Mouse (Mus musculus): Measurements from ENCODE around the gene Wdr19.
"Not testable (repeated sequence)": the region's sequence is repeated elsewhere in the genome, so short reads cannot be mapped to it uniquely, and the experiment has no call there.

Gene Wdr19

DNA sequence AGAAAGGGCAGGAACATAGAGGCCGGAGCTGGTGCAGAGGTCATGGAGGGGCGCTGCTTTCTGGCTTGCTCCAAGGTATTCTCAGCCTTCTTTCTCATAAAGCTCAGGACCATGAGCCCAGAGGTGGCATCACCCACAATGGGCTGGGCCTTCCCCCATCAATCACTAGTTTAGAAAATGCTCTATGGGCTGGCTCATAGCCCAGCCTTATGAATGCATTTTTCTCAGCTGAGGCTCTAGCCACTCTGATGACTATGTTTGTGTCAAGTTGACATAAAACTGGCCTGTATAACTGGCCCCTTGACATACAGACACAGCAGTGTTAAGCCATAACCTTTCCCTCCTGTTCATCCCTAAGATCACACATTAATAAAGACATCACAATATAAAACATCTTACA lies 5.2 kb downstream of the Wdr19 start:
- no peak for DNase-seq

DNA sequence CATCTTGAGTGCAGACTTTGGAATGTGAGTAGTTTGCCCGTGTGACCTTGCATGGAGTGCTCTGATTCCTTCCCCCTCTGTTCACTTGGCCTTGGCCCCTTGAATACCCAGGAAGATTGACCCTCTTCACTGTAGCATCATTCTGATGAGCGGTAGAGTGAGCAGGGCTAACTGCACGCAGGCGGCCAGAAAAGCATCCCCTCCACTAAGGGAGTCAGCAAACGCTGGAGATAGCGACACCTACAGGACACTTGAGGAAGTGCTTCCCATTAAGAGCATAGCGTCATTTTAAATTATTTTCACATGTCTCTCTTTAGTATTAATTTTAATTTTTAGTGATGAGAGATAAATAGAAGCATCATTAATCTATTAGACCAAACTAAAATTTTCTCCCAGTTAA lies 13.8 kb downstream of the Wdr19 start:
- DNase-seq, result peak; percentile 13 to 35

DNA sequence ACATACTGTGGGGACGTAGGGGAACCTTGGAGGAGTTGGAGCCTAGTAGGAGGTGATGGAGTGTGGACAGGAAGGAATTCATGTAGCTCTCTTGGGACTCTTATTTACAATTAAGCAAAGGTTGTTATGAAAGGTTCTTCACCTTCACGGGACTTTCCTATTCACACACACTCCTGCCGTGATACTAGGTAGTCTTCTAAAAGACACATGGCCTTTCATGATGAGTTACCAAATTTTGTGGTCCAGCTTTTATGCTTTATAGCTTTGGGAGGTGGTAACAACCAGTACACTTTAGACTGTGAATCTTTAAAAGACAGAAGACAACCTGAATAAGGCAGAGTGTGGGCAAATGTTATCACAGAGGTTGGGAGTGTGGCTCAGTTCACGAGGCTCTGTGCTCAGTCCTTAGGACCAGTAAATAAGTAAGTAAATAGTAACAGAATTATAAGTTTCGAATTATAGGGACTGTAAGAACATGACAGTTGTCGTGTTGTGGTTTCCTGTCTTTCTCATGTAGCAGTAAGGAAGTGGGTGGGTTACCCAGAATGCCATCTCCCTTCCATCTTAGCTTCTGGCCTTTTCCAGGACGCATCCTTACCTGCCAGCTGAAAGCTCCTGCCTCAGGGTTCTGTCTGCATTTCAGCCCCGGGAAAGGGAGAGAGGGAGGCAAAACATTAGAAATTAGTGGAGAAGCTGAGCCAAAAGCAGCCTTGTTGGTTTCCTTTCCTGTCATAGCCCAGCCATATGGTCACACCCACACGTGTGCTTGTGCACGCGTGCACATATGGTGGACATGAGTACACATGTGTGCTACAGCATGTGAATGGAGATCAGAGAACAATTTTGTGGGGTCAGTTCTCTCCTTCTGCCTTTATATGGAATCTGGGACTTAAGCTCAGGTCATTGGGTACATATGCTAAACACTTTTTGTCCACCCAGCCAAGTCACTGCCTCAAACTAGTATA lies 18.1 kb downstream of the Wdr19 start:
- DNase-seq, result no peak

DNA sequence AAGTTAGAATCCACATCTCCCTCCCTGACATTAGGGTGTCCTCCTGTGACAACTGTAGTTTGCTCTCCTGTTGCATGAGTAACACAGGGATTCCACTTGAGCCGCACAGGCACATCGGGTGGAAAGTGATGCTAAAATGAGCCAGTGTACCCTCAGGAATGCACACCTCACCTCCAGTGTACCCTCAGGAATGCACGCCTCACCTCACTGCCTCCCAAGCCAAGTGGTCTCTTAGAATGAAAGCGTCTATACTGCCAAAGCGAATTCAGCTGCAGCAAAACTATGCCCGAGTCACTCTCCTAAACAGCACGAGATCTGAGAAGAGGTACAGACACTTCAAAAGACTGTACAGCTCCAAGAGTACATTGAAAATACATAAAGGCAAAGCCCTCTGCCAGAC lies 21.5 kb downstream of the Wdr19 start:
- no peak for DNase-seq

DNA sequence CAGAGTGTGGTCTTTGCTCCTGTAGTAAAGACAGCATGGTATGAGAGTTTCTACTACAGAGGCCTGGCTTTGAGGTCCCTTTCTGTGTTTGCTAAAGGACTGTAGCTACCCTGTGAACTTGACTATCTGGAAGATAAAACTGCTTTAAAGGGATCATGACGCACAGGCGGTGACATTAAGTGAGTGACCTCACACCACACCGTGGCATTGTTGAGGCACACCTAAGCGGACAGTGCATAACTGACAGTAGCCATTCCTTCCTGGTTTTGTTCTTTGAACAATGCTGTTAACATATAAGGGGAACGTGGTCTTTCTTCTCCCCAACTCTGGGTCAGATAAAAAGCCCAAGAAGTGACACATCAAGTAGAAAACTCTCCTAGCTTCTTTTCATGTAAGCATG lies 24.6 kb downstream of the Wdr19 start:
- no peak for DNase-seq

DNA sequence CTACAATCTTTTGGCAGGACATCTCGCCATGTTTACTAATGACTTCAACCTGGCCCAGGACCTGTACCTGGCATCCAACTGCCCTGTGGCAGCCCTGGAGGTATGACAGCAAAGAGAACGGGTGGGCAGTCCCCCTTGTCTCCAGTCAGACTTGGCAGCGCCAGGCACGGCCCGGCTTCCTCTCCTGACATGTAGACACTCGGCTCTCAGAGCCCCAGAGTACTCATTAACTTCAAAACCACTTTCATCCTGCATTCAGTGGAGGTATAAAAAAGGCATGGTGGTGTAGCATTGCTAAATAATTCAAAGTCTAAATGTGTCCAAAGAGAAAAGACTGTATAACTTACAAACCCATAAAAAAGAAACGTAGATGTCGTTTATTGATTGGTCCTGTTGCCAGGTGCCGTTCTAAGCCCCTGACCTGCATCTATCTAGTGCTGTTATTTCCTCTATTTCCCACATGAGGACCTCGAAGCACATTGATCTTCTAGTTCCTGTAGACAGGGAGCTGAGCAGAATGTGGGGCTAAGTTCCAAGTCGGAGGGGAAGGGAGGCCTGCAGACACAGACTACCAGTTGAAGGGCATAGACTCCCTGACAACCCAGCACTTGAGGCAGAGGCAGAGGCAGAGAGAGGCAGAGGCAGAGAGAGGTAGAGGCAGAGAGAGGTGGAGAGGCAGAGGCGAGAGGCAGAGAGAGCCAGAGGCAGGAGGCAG lies 31.9 kb downstream of the Wdr19 start:
- no peak for DNase-seq

DNA sequence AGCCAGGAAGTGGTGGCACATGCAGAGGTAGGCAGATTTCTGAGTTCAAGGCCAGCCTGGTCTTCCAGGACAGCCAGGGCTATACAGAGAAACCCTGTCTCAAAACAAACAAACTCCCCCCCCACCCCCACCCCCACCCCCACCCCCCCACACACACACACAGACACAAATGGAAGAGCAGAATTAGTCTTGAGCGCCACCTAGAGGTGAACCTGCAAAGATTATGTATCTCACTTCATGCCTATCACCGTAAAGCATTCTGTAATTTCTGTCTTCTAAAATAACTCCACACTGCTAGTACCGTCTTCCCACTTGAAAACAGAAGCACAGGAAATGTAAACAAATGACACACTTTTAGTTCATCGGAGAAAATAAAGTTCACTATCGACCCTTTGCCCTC lies 43.2 kb downstream of the Wdr19 start:
- peak in 1 of 2 experiments; percentile 42 for DNase-seq

DNA sequence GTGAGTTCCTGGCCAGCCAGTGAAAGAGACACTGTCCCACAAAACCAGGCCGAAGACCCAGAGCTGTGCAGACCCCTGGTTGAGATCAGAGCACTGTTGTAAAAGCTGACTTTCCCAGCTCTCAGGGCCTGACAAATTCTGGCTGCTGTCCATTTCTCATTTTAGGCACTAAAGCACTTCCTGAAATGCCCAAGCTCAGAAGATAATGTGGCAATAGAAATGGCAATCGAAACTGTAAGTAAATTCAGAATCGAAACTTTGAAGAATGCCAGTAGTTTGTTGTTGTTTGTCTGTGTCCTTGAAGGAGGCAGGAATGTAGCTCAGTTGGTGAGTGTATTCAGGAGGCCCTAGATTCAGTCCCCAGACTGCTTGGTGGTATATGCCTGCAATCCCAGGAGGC lies 47.8 kb downstream of the Wdr19 start:
- peak in 1 of 2 experiments; percentile 31 for DNase-seq

DNA sequence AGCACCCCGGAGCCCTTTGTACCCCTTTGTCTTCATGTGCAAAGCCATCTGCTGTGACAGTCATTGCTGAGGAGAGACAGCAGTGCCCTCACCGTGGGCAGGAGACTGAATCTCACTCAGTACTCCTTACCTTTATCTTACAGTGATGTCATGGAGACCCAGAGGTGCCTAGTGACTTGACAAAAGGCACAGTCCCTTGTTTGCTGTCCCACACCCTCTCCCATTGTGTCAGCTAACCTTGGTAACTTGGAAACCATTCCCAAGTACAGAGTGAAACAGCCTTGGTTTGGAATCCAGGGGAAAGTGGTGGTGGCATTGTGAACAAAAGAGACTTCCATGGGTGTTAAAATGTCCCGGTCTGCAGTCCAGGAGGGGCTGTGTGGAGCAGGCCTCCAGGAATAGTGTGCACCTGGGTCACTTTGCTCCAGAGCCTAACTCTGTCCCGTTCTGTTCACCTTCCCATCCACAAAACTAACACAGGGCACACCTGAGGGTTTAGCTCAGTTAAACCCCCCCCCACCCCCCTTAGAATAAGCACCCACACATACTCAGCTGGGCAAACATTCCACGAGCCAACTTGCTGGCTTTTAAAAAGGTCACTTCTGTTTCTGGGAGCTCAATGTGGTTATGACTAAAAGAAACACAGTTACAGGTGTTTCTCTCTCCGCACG lies 50.8 kb downstream of the Wdr19 start:
- peak in 1 of 2 experiments; percentile 37 for DNase-seq

DNA sequence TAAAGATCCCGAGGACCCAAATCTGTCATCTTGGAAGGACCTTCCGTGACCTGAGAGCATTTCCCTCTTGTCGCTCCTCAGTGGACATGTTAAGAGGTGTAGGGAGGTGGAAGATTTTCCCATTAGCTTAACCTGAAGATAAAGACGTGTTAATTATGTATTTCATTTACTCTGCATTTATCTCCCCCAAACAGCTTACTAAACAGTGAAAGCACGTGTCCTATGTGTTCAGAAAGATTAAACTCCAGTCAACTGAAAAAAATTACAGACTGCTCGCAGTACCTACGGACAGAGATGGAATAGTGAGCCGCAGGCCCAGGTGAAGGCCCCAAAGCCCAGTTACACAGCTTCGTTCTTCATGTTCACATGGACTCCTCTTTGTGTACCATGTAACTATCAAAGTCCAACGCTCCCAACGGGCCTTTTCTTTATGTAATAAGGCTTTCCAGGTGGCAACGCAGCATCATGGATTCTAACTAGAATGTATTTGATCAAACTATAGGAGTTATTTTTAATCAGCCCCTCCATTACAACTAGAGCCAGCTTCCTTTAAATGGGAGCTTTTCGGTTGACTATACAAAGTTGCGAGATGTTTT lies 58.5 kb downstream of the Wdr19 start:
- DNase-seq, result no peak

DNA sequence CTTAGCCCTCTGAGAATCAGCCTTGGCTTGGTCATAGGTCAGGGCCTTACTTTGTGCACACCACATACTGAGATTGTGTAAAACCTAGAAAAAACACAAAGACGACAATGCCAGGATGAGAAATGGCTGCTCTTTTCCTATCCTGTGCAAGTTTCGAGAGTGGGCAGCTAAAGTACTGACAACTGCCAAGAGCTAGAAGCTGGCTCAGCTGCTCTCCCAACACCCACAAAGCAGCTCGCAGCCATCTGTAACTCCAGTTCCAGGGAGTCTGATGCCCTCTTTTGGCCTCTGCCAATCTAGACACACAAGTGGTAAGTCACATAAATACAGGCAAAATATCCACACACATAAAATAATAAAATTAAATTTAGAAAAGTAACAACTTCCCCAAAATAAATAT lies 74.5 kb downstream of the Wdr19 start:
- no peak for DNase-seq

DNA sequence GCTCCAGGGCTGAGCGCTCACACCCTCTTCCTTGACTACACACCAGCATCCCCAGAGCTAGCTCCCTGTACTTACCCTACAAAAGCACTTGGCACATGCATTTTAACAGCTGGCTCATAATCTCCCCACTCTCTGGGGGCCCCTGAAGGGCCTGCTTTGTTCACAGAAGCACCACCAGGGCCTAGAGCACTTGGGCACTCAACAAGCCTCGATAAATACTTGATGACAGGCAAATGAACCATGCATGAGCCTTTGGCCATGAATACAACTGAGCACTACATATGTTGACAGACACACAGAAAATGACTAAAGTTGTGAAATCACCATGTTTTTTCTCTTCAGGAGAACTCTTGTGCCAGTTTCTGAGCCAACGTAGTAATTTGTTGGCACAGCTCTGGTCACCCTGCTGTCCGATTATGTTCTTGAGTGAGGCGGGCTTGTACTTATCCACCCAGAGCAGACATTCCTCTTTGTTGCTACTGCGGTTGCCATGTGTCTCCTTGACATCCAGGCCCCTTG lies 79.7 kb downstream of the Wdr19 start:
- DNase-seq, result peak; percentile 56 to 73

DNA sequence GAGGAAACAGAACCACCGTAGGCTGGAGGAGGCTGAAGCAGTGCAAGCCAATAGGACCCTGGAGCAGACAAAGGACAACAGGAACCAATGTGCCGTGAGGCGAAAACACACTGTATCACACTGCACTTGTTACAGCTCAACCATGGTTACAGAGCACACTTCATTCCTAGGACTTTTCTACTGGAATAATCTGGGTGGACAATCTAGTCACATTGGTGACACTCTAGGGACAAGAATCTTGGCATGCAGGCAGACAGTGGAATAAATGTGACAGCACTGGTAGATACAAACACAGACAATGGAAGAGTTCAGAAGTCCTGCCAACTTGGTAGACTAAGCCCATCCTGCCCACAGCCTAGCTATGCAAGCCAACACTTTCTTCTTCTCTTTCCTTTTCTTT lies 81.7 kb downstream of the Wdr19 start:
- DNase-seq, result no peak

DNA sequence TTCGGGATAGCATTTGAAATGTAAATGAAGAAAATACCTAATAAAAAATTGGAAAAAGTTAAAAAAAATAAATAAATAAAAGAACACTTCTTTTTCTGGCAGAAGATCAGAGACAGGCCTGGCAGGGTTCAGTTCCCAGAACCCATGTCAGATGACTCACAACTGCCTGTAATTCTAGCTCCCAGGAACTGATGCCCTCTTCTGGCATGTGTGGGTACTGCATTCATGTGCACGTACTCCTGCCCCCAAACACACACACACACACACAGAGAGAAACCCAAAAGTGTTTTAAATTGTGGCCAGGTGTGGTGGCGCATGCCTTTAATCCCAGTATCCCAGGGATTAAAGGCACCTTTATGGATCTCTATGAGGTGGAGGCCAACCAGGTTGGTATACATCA lies 84.7 kb downstream of the Wdr19 start:
- no peak for DNase-seq

DNA sequence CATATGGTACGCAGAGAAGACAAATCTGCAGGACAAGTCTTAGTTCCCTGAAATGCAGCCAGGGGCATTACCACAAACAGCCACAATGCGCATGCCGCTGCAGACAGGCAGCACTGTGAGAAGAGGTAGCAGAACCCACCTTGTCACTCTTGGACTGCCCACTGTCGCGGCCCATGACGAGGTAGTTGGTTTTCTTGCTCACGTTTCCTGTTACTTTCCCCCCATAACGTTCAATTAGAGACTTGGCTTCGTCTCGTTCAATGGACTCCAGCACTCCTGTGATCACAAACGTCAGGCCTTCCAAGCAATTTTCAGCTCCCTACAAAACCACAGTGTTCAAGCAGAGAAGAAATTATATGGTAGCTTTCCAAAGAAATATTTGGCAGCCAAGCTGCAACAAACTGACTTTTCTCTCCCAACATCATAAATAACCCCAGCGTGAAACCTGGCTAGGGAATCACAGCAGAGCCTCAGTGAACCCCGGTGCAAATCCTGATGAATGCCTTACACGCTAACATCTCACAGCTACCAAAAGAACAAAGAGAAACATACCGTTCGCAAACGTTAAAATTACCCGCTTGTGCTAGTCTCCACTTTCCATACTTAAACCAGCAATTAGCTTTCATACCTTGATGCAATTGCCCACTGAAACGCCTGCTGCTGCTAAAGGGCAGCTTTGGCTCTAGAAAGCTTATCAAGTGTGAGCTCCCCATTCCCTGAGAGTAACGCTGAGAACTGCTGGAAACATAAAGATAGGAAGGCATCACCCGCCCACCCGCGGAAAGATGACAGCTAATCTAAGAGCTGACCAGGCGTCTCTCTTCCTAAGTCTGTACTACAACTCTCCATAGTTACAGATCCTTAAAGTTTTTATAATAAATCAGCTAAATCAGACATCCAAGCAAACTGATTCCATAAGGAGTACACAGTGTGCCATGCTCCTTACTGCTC lies 88.5 kb downstream of the Wdr19 start:
- no peak for DNase-seq

DNA sequence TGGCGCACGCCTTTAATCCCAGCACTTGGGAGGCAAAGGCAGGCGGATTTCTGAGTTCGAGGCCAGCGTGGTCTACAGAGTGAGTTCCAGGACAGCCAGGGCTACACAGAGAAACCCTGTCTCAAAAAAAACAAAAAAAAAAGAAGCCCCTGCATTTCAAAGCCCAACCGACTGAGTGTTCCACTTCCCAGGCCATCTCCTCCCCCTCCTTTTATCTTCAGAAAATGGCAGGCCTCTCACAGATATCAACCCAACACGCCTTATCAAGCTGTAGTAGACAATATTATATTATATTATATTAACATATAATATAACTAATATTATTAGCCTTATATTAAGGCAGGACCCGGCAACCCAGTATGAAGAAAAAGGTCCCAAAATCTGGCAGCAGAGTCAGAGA lies 89.5 kb downstream of the Wdr19 start:
- DNase-seq, result not testable (repeated sequence)

DNA sequence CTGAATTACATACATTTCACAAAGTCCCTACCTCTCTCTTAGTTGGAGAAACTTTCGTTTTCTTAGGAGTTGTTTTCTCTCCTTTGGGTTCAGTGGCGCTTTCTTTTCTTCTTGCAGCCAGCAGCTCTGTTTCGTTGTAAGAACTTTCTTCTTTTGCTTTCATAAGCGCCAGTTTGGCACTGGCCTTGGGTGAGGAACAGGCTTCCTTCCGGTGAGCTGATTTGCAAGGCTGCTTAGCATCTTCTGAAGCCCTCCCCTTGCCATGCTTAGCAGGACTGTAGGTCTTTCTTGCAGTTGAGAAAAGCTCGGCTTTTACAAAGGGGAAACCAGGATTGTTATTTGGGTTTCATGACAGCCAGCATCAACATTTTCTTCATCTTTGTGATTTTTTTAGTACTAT lies 94.1 kb downstream of the Wdr19 start:
- no peak for DNase-seq

DNA sequence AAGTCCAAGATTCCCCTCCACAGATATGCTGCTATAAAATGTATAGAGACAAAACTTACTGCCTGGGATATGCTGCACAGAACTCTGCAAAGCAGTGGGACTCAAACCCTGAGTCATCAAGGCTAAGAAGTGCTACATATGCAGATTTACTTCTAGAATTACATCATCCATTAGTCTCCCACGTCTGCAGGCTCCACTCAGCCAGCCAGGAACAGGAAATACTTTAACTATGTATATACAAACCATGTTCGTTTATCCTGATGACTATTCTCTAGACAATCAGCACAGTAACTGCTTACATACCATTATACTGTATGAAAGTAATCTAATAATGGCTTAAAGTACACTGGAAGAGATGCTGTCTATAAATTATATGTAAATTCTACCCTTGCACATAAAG lies 94.8 kb downstream of the Wdr19 start:
- no peak for DNase-seq

DNA sequence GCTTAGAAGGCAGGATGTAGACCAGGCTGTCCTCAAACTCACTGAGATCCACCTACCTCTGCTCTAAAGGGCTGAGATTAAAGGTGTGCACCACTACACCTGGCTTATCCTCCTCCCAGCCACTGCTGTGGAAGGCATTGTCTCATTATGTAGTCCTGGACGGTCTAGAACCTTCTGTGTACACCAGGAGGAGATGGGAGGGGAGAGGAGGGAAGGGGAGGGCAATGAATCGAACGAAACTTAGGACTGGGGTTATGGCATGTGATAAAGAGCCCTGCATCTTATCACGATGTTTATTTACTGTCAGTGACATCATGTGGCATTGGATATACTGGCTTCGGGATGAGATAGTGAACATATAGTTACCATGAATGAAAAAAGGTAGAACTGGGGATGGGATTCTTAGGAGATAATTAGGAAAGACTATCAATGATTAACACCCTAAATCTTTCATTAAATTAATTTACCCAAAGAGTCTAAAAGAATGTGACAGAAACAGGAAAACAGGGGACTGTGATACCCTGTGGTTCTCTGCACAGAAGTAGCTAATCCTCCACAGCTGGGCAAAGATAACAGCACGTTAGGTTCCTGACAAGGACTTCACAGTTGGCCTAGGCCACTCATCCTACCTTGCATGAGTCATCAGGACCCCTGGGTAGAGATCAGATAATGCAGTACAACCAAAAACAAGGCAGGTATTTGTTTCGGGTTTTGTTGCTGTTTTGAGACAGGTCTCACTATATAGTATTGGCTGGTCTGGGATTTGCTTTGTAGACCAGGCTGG lies 98.9 kb downstream of the Wdr19 start:
- no peak for DNase-seq

DNA sequence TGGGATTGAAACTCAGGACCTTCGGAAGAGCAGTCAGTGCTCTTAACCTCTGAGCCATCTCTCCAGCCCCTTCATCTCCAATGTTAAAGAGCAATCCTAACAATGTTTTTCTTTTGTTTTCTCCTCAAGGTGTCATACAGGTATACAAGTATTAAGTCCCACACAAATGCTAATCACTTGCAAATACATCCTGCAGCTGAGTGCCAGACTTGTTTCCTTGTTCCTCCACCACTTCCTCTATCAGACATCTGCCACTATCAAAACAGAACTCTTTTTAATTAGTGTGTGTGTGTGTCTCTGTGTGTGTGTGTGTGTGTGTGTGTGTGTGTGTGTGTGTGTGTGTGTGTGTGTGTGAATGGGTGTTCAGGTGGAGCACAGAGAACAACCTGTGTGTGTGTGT lies 100.1 kb downstream of the Wdr19 start:
- not testable (repeated sequence) for DNase-seq

DNA sequence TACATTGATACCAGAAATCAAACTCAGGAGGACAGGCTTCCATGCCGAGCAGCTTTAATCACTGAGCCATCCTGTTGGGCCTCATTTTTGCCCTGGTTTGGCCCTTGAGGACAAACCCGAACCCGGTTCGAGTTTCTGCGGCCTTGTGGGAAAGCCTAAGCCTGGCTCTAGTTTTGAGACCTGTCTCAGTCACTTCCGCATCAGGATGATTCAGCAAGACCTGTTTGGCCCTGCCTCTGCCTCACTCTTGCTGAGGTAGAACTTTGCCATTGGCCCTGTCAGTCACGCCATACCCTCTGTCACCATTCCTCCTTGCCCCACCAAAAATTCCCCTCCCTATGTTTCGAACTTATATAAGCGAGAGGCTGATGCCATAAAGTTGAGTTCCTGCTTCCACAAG lies 100.6 kb downstream of the Wdr19 start:
- DNase-seq, result no peak

All from lung, adult 18-20 months (tissue).